Mouse (Mus musculus) kidney, postnatal 0 days (tissue): ENCODE results near the gene Smarca4. TPM values are rescaled to one million over a fixed set of nuclear protein-coding genes. Genes with fewer than 3 reads are reported as not detected.

Experiments used
- ATAC-seq: fragments of 200-750 bp; cut with Nextera tagmentation; replicated peaks from 2 replicates; pipeline ENCODE4 v1.8.0; 2017; ENCODE audit warnings: low read depth, moderate number of reproducible peaks, moderate TSS enrichment, moderate library complexity; ENCODE audit not compliant: low FRiP score
- DNase-seq: peaks from one replicate; pipeline ENCODE4 v3.0.0-alpha.2; 2016; ENCODE audit warnings: low spot score
- H3K27ac ChIP-seq: fragments of 300-500 bp; sonication (generic); 2 replicates; pipeline ENCODE4 v1.5.1; 2014; ENCODE audit warnings: mild to moderate bottlenecking
- H3K27me3 ChIP-seq: fragments of 300-500 bp; sonication (generic); 2 replicates; pipeline ENCODE4 v1.6.1; 2014; ENCODE audit warnings: low read length, mixed read lengths; ENCODE audit not compliant: insufficient read depth
- H3K36me3 ChIP-seq: fragments of 300-500 bp; sonication (generic); 2 replicates; pipeline ENCODE4 v1.6.1; 2014; ENCODE audit warnings: low read length, mixed read lengths; ENCODE audit not compliant: insufficient read depth
- H3K4me1 ChIP-seq: fragments of 300-500 bp; sonication (generic); replicated peaks from 2 replicates; pipeline ENCODE4 v1.6.1; 2014; ENCODE audit warnings: antibody characterized with exemption, low read length, mixed read lengths; ENCODE audit not compliant: insufficient read depth
- H3K4me2 ChIP-seq: fragments of 300-500 bp; sonication (generic); 2 replicates; pipeline ENCODE4 v1.6.1; 2014; ENCODE audit warnings: mild to moderate bottlenecking, low read length, moderate library complexity, mixed read lengths
- H3K4me3 ChIP-seq: fragments of 300-500 bp; sonication (generic); replicated peaks from 2 replicates; pipeline ENCODE4 v1.5.1; 2014; ENCODE audit warnings: low read depth, low read length
- H3K9ac ChIP-seq: fragments of 300-500 bp; sonication (generic); 2 replicates; pipeline ENCODE4 v1.6.1; 2014; ENCODE audit warnings: low read depth, low read length
- H3K9me3 ChIP-seq: fragments of 300-500 bp; sonication (generic); replicated peaks from 2 replicates; pipeline ENCODE4 v1.6.1; 2016; ENCODE audit warnings: low read length, inconsistent platforms, mixed read lengths
- CTCF ChIP-seq: IDR thresholded peaks from 2 replicates; pipeline ENCODE4 v1.5.1; 2016; ENCODE audit warnings: antibody characterized with exemption, low read depth, mild to moderate bottlenecking, moderate library complexity
- WGBS: fragments of 180-500 bp; shearing (Covaris S2); extraction: QIAGEN DNeasy Blood & Tissue Kit; methylation state at CpG from one replicate; pipeline ENCODE4 v1.1.7; 2014; 5-methylcytosine and 5-hydroxymethylcytosine counted together
- polyA plus RNA-seq: library from polyadenylated mRNA; unstranded; fragments of >200 nt; fragmentation: Nextera tagmentation; extraction: Ambion mirVana; gene quantifications from 2 replicates; pipeline ENCODE4 v1.2.1, GENCODE M21; 2015

The Smarca4 gene
- polyA plus RNA-seq, 1 experiment from 2014 or later, result 41.7 TPM

GRCm38 (mm10) chr9:21598198-21598597 lies 17.8 kb upstream of the Smarca4 start:
- DNase-seq (peak; percentile 34), ATAC-seq (no peak)
- peak; percentile 32; the same call in 1 of the 2 replicates for TF ChIP-seq CTCF
- no peak overlapping the region for H3K4me3 ChIP-seq
- 43% methylated on average over 2 of the region's 2 CpGs for WGBS
- H3K27me3 ChIP-seq, result no peaks in the 10 kb centered on the region
- H3K36me3 ChIP-seq, result no peaks in the 10 kb centered on the region
- no peak overlapping the region for H3K27ac ChIP-seq
- H3K9me3 ChIP-seq, result no peaks in the 10 kb centered on the region
- no peak overlapping the region for H3K4me2 ChIP-seq
- peaks cover 10% of the 10 kb centered on the region; the same call in 1 of the 2 replicates for H3K4me1 ChIP-seq
- H3K9ac ChIP-seq, result no peak overlapping the region

- Histone ChIP-seq H3K4me1 (no peaks in the 10 kb centered on the region), H3K4me3 (no peak overlapping the region), H3K36me3 (no peaks in the 10 kb centered on the region), H3K4me2 (no peak overlapping the region), H3K27ac (no peak overlapping the region), H3K9ac (no peak overlapping the region), H3K9me3 (no peaks in the 10 kb centered on the region), H3K27me3 (no peaks in the 10 kb centered on the region)
- TF ChIP-seq CTCF, result no peak
- no peak for ATAC-seq
- no peak for DNase-seq
- 71% methylated on average over 3 of the region's 3 CpGs for WGBS
Observed at GRCm38 (mm10) chr9:21600186-21600585, 15.8 kb upstream of the Smarca4 start.

GRCm38 (mm10) chr9:21601073-21601472 lies 14.9 kb upstream of the Smarca4 start:
- DNase-seq, result no peak
- Histone ChIP-seq H3K27ac (no peak overlapping the region), H3K4me2 (no peak overlapping the region), H3K9ac (no peak overlapping the region), H3K4me3 (no peak overlapping the region), H3K27me3 (no peaks in the 10 kb centered on the region), H3K9me3 (no peaks in the 10 kb centered on the region), H3K36me3 (no peaks in the 10 kb centered on the region), H3K4me1 (no peaks in the 10 kb centered on the region)
- ATAC-seq, result no peak
- no peak for TF ChIP-seq CTCF
- WGBS, result 89% methylated on average over 2 of the region's 2 CpGs

- Histone ChIP-seq H3K27me3 (no peaks in the 10 kb centered on the region), H3K4me2 (no peak overlapping the region), H3K27ac (no peak overlapping the region), H3K4me3 (no peak overlapping the region), H3K9me3 (no peaks in the 10 kb centered on the region), H3K9ac (no peak overlapping the region), H3K36me3 (no peaks in the 10 kb centered on the region), H3K4me1 (no peaks in the 10 kb centered on the region)
- WGBS, result 47% methylated on average over 10 of the region's 10 CpGs
- TF ChIP-seq CTCF, result peak; percentile 94
- peak; percentile 90 for DNase-seq
- ATAC-seq, result 0 out of 2 replicates have a peak, but pooled peaks have one; percentile 44
Observed at GRCm38 (mm10) chr9:21601722-21602399, 14.1 kb upstream of the Smarca4 start.

GRCm38 (mm10) chr9:21604119-21604518 lies 11.8 kb upstream of the Smarca4 start:
- H3K4me3 ChIP-seq, result no peak overlapping the region
- H3K36me3 ChIP-seq, result no peaks in the 10 kb centered on the region
- no peak for DNase-seq
- no peaks in the 10 kb centered on the region for H3K9me3 ChIP-seq
- peak; percentile 28; the same call in 1 of the 2 replicates for TF ChIP-seq CTCF
- H3K4me1 ChIP-seq, result no peaks in the 10 kb centered on the region
- 71% methylated on average over 5 of the region's 5 CpGs for WGBS
- H3K27me3 ChIP-seq, result no peaks in the 10 kb centered on the region
- no peak overlapping the region for H3K4me2 ChIP-seq
- no peak overlapping the region for H3K27ac ChIP-seq
- no peak overlapping the region for H3K9ac ChIP-seq
- no peak for ATAC-seq

GRCm38 (mm10) chr9:21605865-21606264 lies 10.1 kb upstream of the Smarca4 start:
- no peak overlapping the region for H3K4me3 ChIP-seq
- H3K4me2 ChIP-seq, result no peak overlapping the region
- H3K9me3 ChIP-seq, result no peaks in the 10 kb centered on the region
- H3K27me3 ChIP-seq, result no peaks in the 10 kb centered on the region
- no peaks in the 10 kb centered on the region for H3K36me3 ChIP-seq
- no peak for TF ChIP-seq CTCF
- no peaks in the 10 kb centered on the region for H3K4me1 ChIP-seq
- ATAC-seq, result no peak
- H3K9ac ChIP-seq, result no peak overlapping the region
- 79% methylated on average over 5 of the region's 5 CpGs for WGBS
- no peak overlapping the region for H3K27ac ChIP-seq
- no peak for DNase-seq
